Mouse (Mus musculus) heart, postnatal 0 days (tissue): Measurements from ENCODE around the gene Ptprm. TPM values are rescaled to one million over a fixed set of nuclear protein-coding genes. Genes with fewer than 3 reads are reported as not detected.

ENCODE experiments used
- ATAC-seq: fragments of 200-750 bp; cut with Nextera tagmentation; 2 replicates; pipeline ENCODE4 v1.8.0; 2017; ENCODE audit warnings: low read depth, moderate number of reproducible peaks, moderate library complexity; ENCODE audit not compliant: insufficient read depth
- DNase-seq: peaks from one replicate; pipeline ENCODE4 v3.0.0-alpha.2; 2016; ENCODE audit warnings: low spot score
- H3K27ac ChIP-seq: fragments of 300-500 bp; sonication (generic); 2 replicates; pipeline ENCODE4 v1.5.1; 2014; ENCODE audit warnings: low read depth, mild to moderate bottlenecking
- H3K27me3 ChIP-seq: fragments of 300-500 bp; sonication (generic); 2 replicates; pipeline ENCODE4 v1.6.1; 2014; ENCODE audit warnings: low read length, mixed read lengths; ENCODE audit not compliant: control insufficient read depth, insufficient read depth
- H3K36me3 ChIP-seq: fragments of 300-500 bp; sonication (generic); replicated peaks from 2 replicates; pipeline ENCODE4 v1.6.1; 2014; ENCODE audit warnings: low read length, mixed read lengths; ENCODE audit not compliant: control insufficient read depth, insufficient read depth
- H3K4me1 ChIP-seq: fragments of 300-500 bp; sonication (generic); 2 replicates; pipeline ENCODE4 v1.6.1; 2014; ENCODE audit warnings: antibody characterized with exemption; ENCODE audit not compliant: control insufficient read depth, insufficient read depth
- H3K4me2 ChIP-seq: fragments of 300-500 bp; sonication (generic); 2 replicates; pipeline ENCODE4 v1.6.1; 2014; ENCODE audit warnings: low read depth, mild to moderate bottlenecking, low read length, moderate library complexity
- H3K4me3 ChIP-seq: fragments of 300-500 bp; sonication (generic); 2 replicates; pipeline ENCODE4 v1.5.1; 2014; ENCODE audit warnings: low read depth, low read length
- H3K9ac ChIP-seq: fragments of 300-500 bp; sonication (generic); replicated peaks from 2 replicates; pipeline ENCODE4 v1.6.1; 2014; ENCODE audit warnings: low read depth, low read length, mixed read lengths
- H3K9me3 ChIP-seq: fragments of 300-500 bp; sonication (generic); replicated peaks from 2 replicates; pipeline ENCODE4 v1.6.1; 2016; ENCODE audit warnings: low read length; ENCODE audit not compliant: control insufficient read depth
- CTCF ChIP-seq: IDR thresholded peaks from 2 replicates; pipeline ENCODE4 v1.5.1; 2016; ENCODE audit warnings: antibody characterized with exemption, control low read depth, low read depth
- EP300 ChIP-seq: IDR thresholded peaks from 2 replicates; pipeline ENCODE4 v1.6.1; 2016; ENCODE audit warnings: antibody characterized with exemption, low read depth
- WGBS: fragments of 180-500 bp; shearing (Covaris S2); extraction: QIAGEN DNeasy Blood & Tissue Kit; methylation state at CpG from one replicate; pipeline ENCODE4 v1.1.7; 2014; 5-methylcytosine and 5-hydroxymethylcytosine counted together
- polyA plus RNA-seq: library from polyadenylated mRNA; unstranded; fragments of >200 nt; fragmentation: Nextera tagmentation; extraction: Ambion mirVana; gene quantifications from 2 replicates; pipeline ENCODE4 v1.2.1, GENCODE M21; 2015
- total RNA-seq: library from RNA; depleted of rRNA; stranded (reverse); fragments of >200 nt; gene quantifications from 2 replicates; pipeline ENCODE4 v1.2.3, GENCODE M21; 2014; ENCODE audit warnings: low replicate concordance

Ptprm gene
- total and polyA plus RNA-seq, 2 experiments from 2014 or later, result 11.9 to 48.0 TPM

GRCm38 (mm10) chr17:67329435-67329834, 24.8 kb downstream of the Ptprm start:
- Histone ChIP-seq H3K36me3 (no peaks in the 10 kb centered on the region), H3K27me3 (no peaks in the 10 kb centered on the region), H3K27ac (no peak overlapping the region), H3K4me2 (no peak overlapping the region), H3K4me3 (no peak overlapping the region), H3K9me3 (no peaks in the 10 kb centered on the region), H3K4me1 (0 out of 2 replicates have a peak, but pooled peaks cover 8% of the 10 kb centered on the region), H3K9ac (no peak overlapping the region)
- WGBS, result 68% methylated on average over 4 of the region's 4 CpGs
- TF ChIP-seq CTCF, result no peak
- TF ChIP-seq EP300, result no peak
- ATAC-seq (no peak), DNase-seq (no peak)

DNA sequence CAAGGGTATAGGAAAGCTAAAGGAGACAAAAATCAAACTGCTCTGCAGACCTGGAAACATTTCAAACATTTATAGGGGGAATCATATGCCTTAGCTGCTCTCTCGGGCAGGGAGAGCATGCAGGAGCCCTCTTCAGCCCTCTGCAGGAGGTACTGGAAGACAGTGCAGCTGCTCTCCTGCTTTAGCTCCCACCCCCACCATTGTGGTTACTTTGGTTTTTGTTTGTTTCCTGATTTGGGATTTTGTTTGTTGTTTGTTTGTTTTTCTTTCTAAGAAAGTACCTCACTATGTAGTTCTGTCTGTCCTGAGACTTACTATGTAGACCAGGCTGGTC, 29.8 kb downstream of the Ptprm start:
- no peak for DNase-seq
- no peak overlapping the region for H3K9ac ChIP-seq
- H3K4me2 ChIP-seq, result no peak overlapping the region
- H3K27me3 ChIP-seq, result no peaks in the 10 kb centered on the region
- 0 out of 2 replicates have a peak, but pooled peaks cover 8% of the 10 kb centered on the region for H3K4me1 ChIP-seq
- H3K36me3 ChIP-seq, result no peaks in the 10 kb centered on the region
- no peak overlapping the region for H3K4me3 ChIP-seq
- no peak overlapping the region for H3K27ac ChIP-seq
- TF ChIP-seq CTCF (no peak), EP300 (no peak)
- ATAC-seq, result no peak
- WGBS, result 68% methylated on average over 1 of the region's 1 CpGs
- no peaks in the 10 kb centered on the region for H3K9me3 ChIP-seq

DNA sequence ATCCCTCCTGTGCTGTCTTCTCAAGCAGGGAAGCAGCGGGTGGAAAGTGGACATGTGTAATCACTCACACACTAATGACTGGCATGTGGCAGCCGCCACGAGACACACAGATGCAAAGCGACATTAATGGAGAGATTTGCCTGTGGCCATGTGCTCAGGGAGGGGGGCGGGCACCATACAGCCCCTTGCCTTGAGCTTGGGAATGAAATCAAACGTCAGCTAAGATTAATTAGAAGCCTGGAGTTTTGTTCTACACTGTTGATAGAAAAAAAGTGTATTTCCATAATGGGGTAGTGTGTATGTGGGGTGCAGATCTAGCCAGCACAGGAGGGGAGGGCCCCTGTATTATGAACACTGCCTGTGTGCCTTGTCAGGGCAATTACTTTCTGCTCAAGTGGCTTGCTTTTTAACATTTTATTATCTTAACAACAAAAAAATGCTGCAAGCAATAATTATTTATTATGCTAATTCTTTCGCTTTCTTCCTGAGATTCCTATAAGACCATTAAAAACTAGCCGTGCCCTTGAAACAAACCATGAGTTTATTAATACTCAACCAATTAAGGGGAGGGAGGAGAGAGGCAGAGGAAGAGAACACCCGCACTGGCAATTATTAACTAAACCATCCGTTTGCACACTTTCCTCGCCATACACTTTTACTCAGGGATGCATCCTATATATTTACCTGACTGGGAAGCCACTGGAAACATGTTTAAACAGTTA, 30.3 kb downstream of the Ptprm start:
- DNase-seq, result no peak
- Histone ChIP-seq H3K9me3 (no peaks in the 10 kb centered on the region), H3K9ac (no peak overlapping the region), H3K4me3 (no peak overlapping the region), H3K36me3 (no peaks in the 10 kb centered on the region), H3K4me1 (0 out of 2 replicates have a peak, but pooled peaks cover 8% of the 10 kb centered on the region), H3K27ac (no peak overlapping the region), H3K4me2 (no peak overlapping the region), H3K27me3 (no peaks in the 10 kb centered on the region)
- no peak for ATAC-seq
- WGBS, result 70% methylated on average over 11 of the region's 11 CpGs
- TF ChIP-seq EP300 (no peak), CTCF (no peak)

GRCm38 (mm10) chr17:67314491-67315205, 39.6 kb downstream of the Ptprm start:
- Histone ChIP-seq H3K4me2 (no peak overlapping the region), H3K4me3 (no peak overlapping the region), H3K36me3 (no peaks in the 10 kb centered on the region), H3K27me3 (no peaks in the 10 kb centered on the region), H3K27ac (no peak overlapping the region), H3K9ac (no peak overlapping the region), H3K4me1 (peaks cover 15% of the 10 kb centered on the region), H3K9me3 (no peaks in the 10 kb centered on the region)
- ATAC-seq (no peak), DNase-seq (no peak)
- no peak for TF ChIP-seq EP300
- TF ChIP-seq CTCF, result no peak
- WGBS, result 68% methylated on average over 4 of the region's 4 CpGs

DNA sequence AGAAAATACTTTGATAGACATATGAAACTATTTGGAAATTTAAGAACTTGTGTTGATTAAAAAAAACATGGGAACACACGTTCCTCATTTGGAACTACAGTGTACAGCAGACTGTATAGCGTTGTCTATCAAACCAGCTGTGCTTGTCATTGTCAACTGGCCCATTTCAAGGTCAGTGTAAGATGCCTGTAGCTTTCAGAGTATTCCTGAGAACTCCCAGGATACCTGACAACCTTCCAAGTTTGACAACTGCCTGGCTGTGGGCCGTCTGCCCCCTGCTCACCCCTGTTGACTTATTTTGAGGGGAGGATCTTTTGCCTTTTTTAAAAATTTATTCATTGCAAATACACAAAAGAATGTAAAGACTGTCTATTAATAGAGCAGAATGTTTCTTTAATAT, 45.8 kb downstream of the Ptprm start:
- Histone ChIP-seq H3K9me3 (no peaks in the 10 kb centered on the region), H3K4me1 (peaks cover 46% of the 10 kb centered on the region), H3K27me3 (no peaks in the 10 kb centered on the region), H3K4me2 (no peak overlapping the region), H3K4me3 (no peak overlapping the region), H3K27ac (peak overlapping the region; percentile 71), H3K9ac (no peak overlapping the region), H3K36me3 (no peaks in the 10 kb centered on the region)
- DNase-seq, result peak; percentile 62
- ATAC-seq, result no peak
- no peak for TF ChIP-seq CTCF
- TF ChIP-seq EP300, result no peak
- 39% methylated on average over 3 of the region's 3 CpGs for WGBS
